Mouse (Mus musculus): Measurements from ENCODE around the gene 1700034J05Rik. TPM values are rescaled to one million over a fixed set of nuclear protein-coding genes. Genes with fewer than 3 reads are reported as not detected.
A peak's percentile ranks its signal among the peaks of the same experiment; 100 is the strongest.

Gene 1700034J05Rik
- polyA plus RNA-seq, 1 experiment, result not detected

DNA sequence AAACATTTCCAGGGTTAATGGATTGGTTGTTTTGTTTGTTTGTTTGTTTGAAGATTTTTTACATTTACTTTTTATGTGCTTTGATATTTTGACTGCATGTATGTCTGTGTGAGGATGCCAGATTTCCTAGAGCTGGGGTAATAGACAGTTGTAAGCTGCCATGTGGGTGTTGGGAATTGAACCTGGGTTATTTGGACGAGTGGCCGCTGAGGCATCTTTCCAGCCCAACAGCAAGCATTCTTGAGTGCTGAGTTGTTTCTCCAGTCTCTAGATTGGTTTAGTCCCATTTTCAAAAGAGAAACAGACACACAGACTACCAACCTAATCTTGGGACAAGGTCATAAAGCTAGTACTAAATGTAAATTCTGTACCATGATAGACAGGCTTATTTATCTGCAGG is 43.4 kb downstream of the 1700034J05Rik start:
- peaks cover 63% of the 10 kb centered on the region for H3K4me1 ChIP-seq (ENCODE audit: control insufficient read depth, insufficient read depth, low read length)
- H3K4me3 ChIP-seq (ENCODE audit: insufficient read depth, low read depth, low read length), result no peak overlapping the region
- 69% methylated on average over 2 of the region's 2 CpGs for WGBS
- H3K27ac ChIP-seq (ENCODE audit: insufficient read depth, low read depth, low read length), result 0 out of 2 replicates have a peak overlapping the region, but pooled peaks have one; percentile 22
- TF ChIP-seq CTCF (conservative IDR thresholded peaks at IDR 0.05; ENCODE audit: insufficient read depth, insufficient read length, low read depth, low read length) (no peak), POLR2A (IDR thresholded peaks at IDR 0.05; ENCODE audit: low read depth, low read length) (no peak)
- DNase-seq, result no peak
- no peaks in the 10 kb centered on the region; the same call in 1 of the 2 replicates for H3K36me3 ChIP-seq (ENCODE audit: control insufficient read depth, insufficient read depth, low read length)
- H3K27me3 ChIP-seq (replicated peaks; ENCODE audit: control insufficient read depth, insufficient read depth, low read length), result no peaks in the 10 kb centered on the region

GRCm38 (mm10) chr6:146909725-146910489 is 44.3 kb downstream of the 1700034J05Rik start:
- no peaks in the 10 kb centered on the region; the same call in 1 of the 2 replicates for H3K36me3 ChIP-seq (ENCODE audit: control insufficient read depth, insufficient read depth, low read length)
- 67% methylated on average over 5 of the region's 5 CpGs for WGBS
- no peaks in the 10 kb centered on the region for H3K27me3 ChIP-seq (replicated peaks; ENCODE audit: control insufficient read depth, insufficient read depth, low read length)
- peaks cover 66% of the 10 kb centered on the region for H3K4me1 ChIP-seq (ENCODE audit: control insufficient read depth, insufficient read depth, low read length)
- TF ChIP-seq CTCF (conservative IDR thresholded peaks at IDR 0.05; ENCODE audit: insufficient read depth, insufficient read length, low read depth, low read length) (no peak), POLR2A (IDR thresholded peaks at IDR 0.05; ENCODE audit: low read depth, low read length) (no peak)
- H3K4me3 ChIP-seq (ENCODE audit: insufficient read depth, low read depth, low read length), result no peak overlapping the region
- no peak for DNase-seq
- no peak overlapping the region for H3K27ac ChIP-seq (ENCODE audit: insufficient read depth, low read depth, low read length)

- no peak overlapping the region for H3K4me3 ChIP-seq (ENCODE audit: insufficient read depth, low read depth, low read length)
- WGBS, result 28% methylated on average over 2 of the region's 2 CpGs
- no peaks in the 10 kb centered on the region for H3K27me3 ChIP-seq (replicated peaks; ENCODE audit: control insufficient read depth, insufficient read depth, low read length)
- DNase-seq, result no peak
- H3K36me3 ChIP-seq (ENCODE audit: control insufficient read depth, insufficient read depth, low read length), result no peaks in the 10 kb centered on the region
- H3K27ac ChIP-seq (ENCODE audit: insufficient read depth, low read depth, low read length), result peak overlapping the region; percentile 70; the same call in 1 of the 2 replicates
- TF ChIP-seq CTCF (conservative IDR thresholded peaks at IDR 0.05; ENCODE audit: insufficient read depth, insufficient read length, low read depth, low read length) (no peak), POLR2A (IDR thresholded peaks at IDR 0.05; ENCODE audit: low read depth, low read length) (no peak)
- H3K4me1 ChIP-seq (ENCODE audit: control insufficient read depth, insufficient read depth, low read length), result peaks cover 65% of the 10 kb centered on the region
Observed at GRCm38 (mm10) chr6:146908801-146909200, 45.4 kb downstream of the 1700034J05Rik start.

GRCm38 (mm10) chr6:146907795-146908190 is 46.4 kb downstream of the 1700034J05Rik start:
- Histone ChIP-seq H3K36me3 (ENCODE audit: control insufficient read depth, insufficient read depth, low read length) (no peaks in the 10 kb centered on the region), H3K4me1 (ENCODE audit: control insufficient read depth, insufficient read depth, low read length) (peaks cover 64% of the 10 kb centered on the region)

DNA sequence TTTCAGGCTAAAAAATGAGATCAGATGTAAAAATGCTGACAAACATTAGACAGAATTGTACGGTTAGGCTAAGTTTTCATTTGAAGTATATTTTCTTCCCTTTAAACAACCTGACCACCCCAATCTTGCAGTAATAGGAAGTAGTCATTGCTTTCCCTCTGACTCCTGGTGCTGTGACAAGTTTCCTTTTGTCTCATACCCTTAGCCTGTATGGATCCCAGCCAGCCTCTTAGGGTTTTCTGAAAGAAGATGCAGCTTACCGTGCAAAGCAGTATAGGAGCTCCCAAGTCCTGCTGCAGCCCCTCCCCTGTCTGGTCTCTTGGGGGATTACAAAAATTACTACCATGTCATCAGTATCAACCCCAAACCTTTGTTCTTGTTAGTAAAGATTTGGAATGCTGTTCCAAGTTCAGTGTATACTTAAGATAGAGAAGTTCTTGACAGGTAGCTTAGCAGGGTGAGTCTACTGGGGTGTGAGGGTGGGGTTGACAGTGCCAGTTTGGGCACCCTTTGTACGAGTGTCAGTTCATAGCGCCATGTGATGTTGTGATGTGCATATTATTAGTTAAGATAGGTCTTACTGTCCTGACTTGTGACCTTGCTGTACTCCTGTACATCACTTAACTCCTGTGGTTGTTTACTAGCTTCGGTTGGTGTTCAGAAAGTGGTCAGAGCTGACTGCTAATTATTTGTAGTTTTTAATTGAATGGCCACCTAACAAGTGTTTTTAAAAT is 47.0 kb downstream of the 1700034J05Rik start:
- Histone ChIP-seq H3K4me1 (ENCODE audit: control insufficient read depth, insufficient read depth, low read length) (peaks cover 63% of the 10 kb centered on the region), H3K27ac (ENCODE audit: insufficient read depth, low read depth, low read length) (peak overlapping the region; percentile 51), H3K36me3 (ENCODE audit: control insufficient read depth, insufficient read depth, low read length) (no peaks in the 10 kb centered on the region), H3K27me3 (replicated peaks; ENCODE audit: control insufficient read depth, insufficient read depth, low read length) (no peaks in the 10 kb centered on the region), H3K4me3 (ENCODE audit: insufficient read depth, low read depth, low read length) (no peak overlapping the region)
- DNase-seq, result no peak
- TF ChIP-seq POLR2A (IDR thresholded peaks at IDR 0.05; ENCODE audit: low read depth, low read length) (no peak), CTCF (conservative IDR thresholded peaks at IDR 0.05; ENCODE audit: insufficient read depth, insufficient read length, low read depth, low read length) (no peak)
- 54% methylated on average over 5 of the region's 5 CpGs for WGBS

More at GRCm38 (mm10) chr6:146907795-146908190, 46.4 kb downstream of the 1700034J05Rik start:
- 69% methylated on average over 1 of the region's 1 CpGs for WGBS
- no peaks in the 10 kb centered on the region for H3K27me3 ChIP-seq (replicated peaks; ENCODE audit: control insufficient read depth, insufficient read depth, low read length)
- H3K4me3 ChIP-seq (ENCODE audit: insufficient read depth, low read depth, low read length), result no peak overlapping the region
- no peak for TF ChIP-seq POLR2A (IDR thresholded peaks at IDR 0.05; ENCODE audit: low read depth, low read length)
- TF ChIP-seq CTCF (conservative IDR thresholded peaks at IDR 0.05; ENCODE audit: insufficient read depth, insufficient read length, low read depth, low read length), result no peak
- peak overlapping the region; percentile 51 for H3K27ac ChIP-seq (ENCODE audit: insufficient read depth, low read depth, low read length)
- DNase-seq, result peak; percentile 87

- Histone ChIP-seq H3K4me3 (ENCODE audit: insufficient read depth, low read depth, low read length) (no peak overlapping the region), H3K27ac (ENCODE audit: insufficient read depth, low read depth, low read length) (peak overlapping the region; percentile 64), H3K36me3 (ENCODE audit: control insufficient read depth, insufficient read depth, low read length) (no peaks in the 10 kb centered on the region), H3K27me3 (replicated peaks; ENCODE audit: control insufficient read depth, insufficient read depth, low read length) (no peaks in the 10 kb centered on the region), H3K4me1 (ENCODE audit: control insufficient read depth, insufficient read depth, low read length) (peaks cover 54% of the 10 kb centered on the region)
- WGBS, result 74% methylated on average over 3 of the region's 3 CpGs
- DNase-seq, result no peak
- TF ChIP-seq POLR2A (IDR thresholded peaks at IDR 0.05; ENCODE audit: low read depth, low read length) (no peak), CTCF (conservative IDR thresholded peaks at IDR 0.05; ENCODE audit: insufficient read depth, insufficient read length, low read depth, low read length) (no peak)
Observed at GRCm38 (mm10) chr6:146906000-146906786, 48.0 kb downstream of the 1700034J05Rik start.
